Mouse (Mus musculus) kidney, adult 2 months (tissue): ENCODE results near the gene Hivep2.

Experiments used
- CTCF ChIP-seq: fragments of 200-500 bp; conservative IDR thresholded peaks from 2 replicates; pipeline ENCODE4 v1.5.1; 2011; ENCODE audit warnings: low read depth, mild to moderate bottlenecking, control low read depth, low read length, moderate library complexity, mixed read lengths; ENCODE audit not compliant: insufficient read depth, insufficient read length
- POLR2A ChIP-seq: fragments of 200-500 bp; IDR thresholded peaks from one replicate; pipeline ENCODE4 v1.6.1; 2011; ENCODE audit warnings: low read depth, low read length, control low read depth

- TF ChIP-seq CTCF, result no peak
- no peak for TF ChIP-seq POLR2A
These were observed 97.4 kb downstream of the Hivep2 start for GRCm38 (mm10) chr10:14063226-14063625.
